Mouse (Mus musculus) skeletal muscle tissue, adult 2 months (tissue): ENCODE data around the gene Itpripl2.
A peak's percentile ranks its signal among the peaks of the same experiment; 100 is the strongest.

Experiments used
- DNase-seq: peaks from one replicate; pipeline ENCODE4 v3.0.0-alpha.2; 2012; ENCODE audit warnings: low read depth, low spot score

The Itpripl2 gene

GRCm38 (mm10) chr7:118491431-118492147, at the start of gene Itpripl2:
Gene Itpripl2, minus strand, starts transcription at chr7:118491975.
- peak; percentile 75 for DNase-seq

GRCm38 (mm10) chr7:118535076-118535475, 43.3 kb upstream of the Itpripl2 start:
- no peak for DNase-seq

- no peak for DNase-seq
These were observed 42.6 kb upstream of the Itpripl2 start for GRCm38 (mm10) chr7:118534326-118534725.

DNA sequence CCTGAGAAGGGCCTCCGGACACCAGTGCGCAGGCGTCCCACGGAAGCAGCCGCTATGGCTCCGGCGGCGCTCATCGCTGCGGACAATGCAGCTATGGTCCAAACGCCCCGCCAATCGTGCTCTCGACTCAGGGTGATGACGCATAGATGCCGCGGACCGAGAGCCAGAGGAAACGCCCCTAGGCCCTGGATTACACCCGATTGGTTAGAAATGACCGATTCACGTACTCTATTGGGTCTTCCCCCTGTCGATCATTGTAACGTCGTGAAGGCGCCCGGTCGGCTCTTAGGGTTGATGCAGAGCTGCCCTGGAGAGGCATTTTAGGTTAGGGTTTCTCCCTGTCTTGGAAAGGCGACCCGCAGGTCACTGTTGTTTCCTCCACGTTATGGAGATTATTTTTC, 41.4 kb upstream of the Itpripl2 start, which contains the start of gene Coq7:
TSS of gene Coq7 (minus strand) at position 179 of the 401 bp plus-strand sequence.
- peak; percentile 99 for DNase-seq

DNA sequence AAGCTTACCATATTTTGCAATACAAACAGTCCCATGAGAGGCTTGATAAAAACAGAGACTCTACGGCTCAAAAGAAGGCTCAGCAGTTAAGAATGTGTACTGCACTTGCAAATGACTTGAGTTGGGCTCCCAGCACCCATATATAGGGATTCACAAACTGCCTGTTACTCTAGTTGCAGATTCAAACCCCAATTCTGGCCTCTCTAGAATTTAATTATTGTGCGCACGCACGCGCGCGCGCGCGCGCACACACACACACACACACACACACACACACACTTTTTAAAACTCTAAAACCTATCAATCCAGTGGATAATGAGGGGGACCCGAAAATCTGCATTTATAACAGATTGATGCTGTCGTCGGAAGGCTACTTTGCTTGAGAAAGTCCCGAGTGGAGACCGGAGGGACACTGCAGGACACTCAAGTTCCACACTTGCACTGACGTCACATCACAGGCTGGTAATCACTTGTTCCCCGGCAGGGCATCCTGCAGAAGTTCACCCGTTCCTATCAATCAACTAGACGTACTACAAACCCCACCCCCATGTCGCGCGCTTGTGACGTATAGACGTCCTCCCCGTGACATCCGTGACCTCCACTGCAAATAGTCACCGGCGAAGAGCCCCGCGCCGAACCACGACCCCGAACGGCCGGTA, 40.9 kb upstream of the Itpripl2 start:
- peak; percentile 98 for DNase-seq

DNA sequence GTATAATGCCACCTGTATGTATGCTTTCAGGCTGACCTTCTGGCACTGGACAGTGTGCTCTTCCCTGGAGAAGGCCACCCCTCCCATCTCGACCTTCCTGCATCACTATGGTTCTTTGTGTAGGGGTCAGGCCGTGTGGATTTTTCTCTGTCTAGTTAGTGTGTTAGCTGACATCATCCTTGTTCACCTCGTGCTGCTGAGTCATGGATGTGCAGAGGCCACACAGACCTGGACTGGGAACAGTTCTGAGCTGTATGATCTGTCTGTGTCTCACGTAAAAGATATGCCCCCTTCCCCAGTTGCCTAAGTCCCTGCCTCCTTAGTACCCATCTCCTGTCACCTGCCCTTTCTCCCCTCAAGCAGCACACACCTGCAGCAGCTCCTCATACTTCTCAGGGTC, 35.2 kb upstream of the Itpripl2 start:
- DNase-seq: no peak

DNA sequence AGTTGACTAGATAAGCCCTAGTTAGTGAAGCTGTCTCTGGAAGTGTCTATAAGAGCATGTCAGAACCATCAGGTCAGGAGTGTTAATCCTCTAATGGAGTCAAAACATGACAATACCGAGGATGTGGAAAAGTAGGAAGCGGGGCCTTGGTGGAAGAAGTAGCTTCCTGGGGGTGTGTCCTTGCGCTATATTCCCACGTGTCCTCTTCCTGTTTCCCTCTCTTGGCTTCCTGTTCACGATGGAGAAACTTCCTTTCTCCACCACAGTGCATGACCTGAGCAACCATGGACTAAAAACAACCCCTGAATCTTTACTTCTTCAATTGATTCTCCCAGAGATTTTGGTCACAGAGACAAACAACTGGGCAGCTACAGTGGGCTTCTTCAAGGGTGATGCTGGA, 30.3 kb upstream of the Itpripl2 start:
- DNase-seq: no peak

GRCm38 (mm10) chr7:118519661-118520060, 27.9 kb upstream of the Itpripl2 start:
- no peak for DNase-seq

DNA sequence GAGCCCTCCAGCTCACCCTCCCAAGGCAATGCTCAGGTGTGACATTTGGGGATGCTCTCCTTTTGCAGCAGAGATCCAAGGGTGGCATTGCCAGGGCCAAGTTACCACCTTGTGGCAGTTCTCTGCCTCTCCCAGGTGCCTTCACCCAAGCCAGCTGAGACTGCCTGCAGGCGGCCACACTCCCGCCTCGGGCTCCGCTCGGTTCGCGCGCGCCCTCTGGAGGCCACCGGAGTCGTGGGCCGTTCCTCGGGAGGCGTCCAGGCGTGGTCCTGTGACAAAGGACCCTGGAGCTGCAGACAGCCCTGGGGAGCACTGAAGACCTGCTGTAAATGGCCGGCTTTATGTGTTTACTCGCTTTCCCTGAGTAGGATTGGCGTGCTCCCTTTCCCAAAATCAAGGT, 26.9 kb upstream of the Itpripl2 start:
- peak; percentile 38 for DNase-seq

DNA sequence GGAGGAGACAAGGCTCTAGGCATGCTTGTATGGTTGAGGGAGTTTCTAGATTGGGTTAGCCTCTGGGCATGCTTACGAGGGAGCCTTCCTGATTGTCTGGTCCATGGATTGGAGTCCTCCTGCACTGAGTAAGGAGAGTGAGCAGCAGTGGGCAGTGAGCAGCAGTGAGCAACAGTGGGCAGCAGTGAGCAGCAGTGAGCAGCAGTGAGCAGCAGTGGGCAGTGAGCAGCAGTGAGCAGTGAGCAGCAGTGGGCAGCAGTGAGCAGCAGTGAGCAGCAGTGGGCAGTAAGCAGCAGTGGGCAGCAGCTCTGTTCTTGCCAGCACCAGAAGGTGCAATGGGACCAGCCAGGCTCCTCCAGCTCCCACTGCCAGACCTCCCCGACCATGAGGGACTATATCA, 26.0 kb upstream of the Itpripl2 start:
- no peak for DNase-seq

DNA sequence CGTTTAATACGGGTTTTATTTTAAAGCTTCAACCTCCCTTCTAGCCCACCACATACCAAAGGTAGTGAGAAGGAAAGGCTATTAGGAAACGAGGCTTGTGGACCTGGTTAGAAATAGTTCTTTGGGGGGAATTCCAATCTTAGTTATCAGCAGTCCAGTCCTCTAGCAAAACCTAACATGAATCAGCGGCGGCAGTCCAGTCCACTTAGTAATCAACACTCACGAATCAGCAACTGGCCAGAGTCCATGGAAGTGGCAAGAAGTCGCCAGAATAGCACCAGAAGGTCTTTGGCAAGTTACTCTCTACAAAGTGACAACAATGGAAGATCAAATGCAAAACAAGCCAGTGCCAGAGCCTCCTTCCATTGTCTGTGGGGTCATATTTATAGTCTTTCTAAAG, 16.8 kb upstream of the Itpripl2 start:
- no peak for DNase-seq

- DNase-seq: no peak
These were observed 12.1 kb upstream of the Itpripl2 start for GRCm38 (mm10) chr7:118503844-118504243.

- DNase-seq: no peak
These were observed 10.6 kb upstream of the Itpripl2 start for GRCm38 (mm10) chr7:118502333-118502732.

GRCm38 (mm10) chr7:118499784-118500435, 8.1 kb upstream of the Itpripl2 start:
- DNase-seq: peak; percentile 82

DNA sequence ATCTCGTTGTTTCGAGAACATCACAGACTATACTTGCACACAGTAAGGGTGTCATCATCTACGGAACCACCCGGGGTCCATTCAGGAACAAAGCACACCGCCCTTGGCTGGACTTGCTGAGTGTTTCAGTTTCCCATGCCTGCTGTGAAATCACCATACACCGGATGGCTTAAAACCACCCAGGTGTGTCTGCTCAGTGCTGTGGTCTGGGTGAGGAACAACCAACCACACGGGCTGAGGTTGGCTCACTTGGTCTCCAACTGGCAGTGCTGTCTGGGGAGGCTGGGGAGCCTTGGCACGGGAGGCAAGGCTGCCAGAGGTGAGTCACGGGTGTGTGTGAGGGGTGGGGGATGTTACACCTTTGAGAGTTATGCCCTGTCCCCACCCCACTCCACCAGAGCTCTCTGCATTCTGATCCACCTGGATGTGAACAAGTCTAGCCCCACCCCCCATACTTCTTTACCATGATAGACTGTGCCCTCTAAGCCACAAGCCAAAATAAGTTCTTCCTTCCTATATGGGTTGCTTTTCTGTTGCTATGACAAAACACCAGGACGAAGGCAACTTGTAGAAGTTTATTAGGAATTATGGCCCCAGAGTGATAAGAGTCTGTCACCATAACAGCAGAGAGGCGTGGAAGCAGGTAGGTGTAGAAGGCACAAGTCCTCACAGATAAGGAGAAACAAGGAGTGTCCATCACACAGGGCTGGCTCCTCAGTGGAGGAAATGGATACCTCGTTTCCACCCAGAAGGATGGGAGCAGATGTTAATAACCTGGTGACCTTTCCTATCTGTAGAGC, 7.4 kb upstream of the Itpripl2 start:
- no peak for DNase-seq

GRCm38 (mm10) chr7:118494892-118495579, 3.3 kb upstream of the Itpripl2 start:
- no peak for DNase-seq

DNA sequence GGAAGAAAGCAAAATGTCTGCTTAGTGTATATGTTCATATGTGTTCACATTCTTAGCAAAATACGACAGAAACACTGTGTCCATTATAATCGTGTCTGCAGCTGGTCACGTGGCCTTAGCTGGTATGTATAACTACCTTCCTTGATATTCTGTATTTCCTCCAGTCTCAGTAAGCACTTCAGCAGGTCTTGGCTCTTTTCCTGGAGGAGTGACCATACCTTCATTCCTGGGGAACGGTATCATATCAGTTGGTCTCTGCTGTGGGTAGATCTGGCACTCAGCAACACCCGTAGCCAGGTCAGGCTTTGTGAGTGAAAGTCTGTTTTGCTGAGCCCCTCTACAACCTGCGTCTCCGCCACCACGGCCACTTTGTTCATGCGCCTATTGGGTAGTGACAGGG, 2.1 kb upstream of the Itpripl2 start:
- no peak for DNase-seq

GRCm38 (mm10) chr7:118490666-118491430, 927 bp downstream of the Itpripl2 start:
- DNase-seq: no peak

DNA sequence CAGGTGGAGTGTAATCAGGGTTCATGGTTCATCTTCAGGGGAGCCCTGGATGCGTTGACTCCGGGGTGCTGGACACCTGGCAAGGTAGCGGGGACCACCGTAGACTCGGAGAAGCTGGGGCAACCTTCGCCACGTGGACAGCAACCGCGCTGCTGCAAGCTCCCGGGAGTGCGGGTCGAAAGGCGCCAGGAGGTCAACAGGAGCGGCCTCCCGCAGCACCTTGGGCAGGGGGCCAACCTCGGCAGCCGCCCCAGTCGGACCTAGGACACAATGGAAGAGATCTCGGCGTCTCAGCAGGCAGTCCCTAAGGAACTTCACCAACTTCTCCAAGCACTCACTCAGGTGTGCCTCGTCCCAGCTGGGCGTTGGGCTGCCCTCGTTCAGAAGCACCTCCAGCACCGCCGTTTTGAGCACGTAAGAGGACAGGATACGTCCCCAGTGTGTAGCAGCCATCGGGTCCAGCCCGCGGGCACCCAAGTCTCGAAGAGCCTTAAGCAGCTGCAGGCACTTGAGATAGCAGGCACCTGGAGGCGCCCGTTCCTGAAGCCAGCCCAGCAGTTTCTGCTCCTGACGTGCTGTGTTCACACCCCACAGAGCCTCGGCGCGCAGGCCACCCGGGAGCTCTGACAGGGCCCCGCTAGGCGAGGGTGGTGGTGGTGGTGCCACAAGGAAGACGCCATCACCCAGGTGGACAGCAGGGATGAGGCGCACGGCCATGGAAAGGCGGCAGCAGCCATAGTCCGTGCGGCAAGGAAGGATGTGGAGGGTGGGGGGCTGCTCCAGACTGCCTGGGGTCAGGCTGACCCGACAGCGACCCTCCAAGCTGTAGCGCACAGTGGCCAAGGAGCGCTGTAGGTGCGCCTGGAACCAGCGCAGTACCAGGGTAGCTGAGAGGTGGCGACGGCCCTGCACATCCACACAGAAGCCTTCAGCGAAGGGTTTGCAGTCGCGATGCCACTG, 1.8 kb downstream of the Itpripl2 start:
- DNase-seq: no peak
